Mouse (Mus musculus): ENCODE measurements at regions not wholly inside any gene's neighbourhood (a gene's known extent, or its start where the extent isn't known, plus 50 kb on each side); places are given as distances from the start of the nearest gene placed in this dataset.
"Not testable (repeated sequence)": the region's sequence is repeated elsewhere in the genome, so short reads cannot be mapped to it uniquely, and the experiment has no call there.

DNA sequence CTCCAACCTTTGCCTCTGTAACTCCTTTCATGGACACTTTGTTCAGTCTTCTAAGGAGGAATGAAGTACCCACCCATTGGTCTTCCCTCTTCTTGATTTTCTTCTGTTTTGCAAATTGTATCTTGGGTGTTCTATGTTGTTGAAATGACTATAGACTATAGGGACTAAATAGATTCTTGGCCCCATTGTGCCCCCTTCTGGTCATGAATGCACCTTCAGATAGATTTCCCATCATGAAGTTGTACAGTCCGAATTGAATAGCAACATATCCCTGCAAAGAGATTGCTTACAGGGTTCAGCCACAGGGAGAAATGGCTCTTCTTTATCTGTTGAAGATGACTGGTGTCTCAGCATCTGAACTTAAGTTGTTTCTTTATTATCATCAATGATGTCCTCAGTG lies 817.6 kb upstream of the Zfp386 start:
- H3K4me1 ChIP-seq = no peaks in the 10 kb centered on the region
- H3K9me3 ChIP-seq (replicated peaks) = peaks cover 18% of the 10 kb centered on the region; the same call in 1 of the 2 replicates
- no peaks in the 10 kb centered on the region for H3K36me3 ChIP-seq
- no peak for ATAC-seq (replicated peaks; ENCODE audit: low FRiP score)
- H3K27me3 ChIP-seq = no peaks in the 10 kb centered on the region
- H3K4me3 ChIP-seq (replicated peaks) = no peak overlapping the region
- H3K4me2 ChIP-seq = no peak overlapping the region
- 61% methylated on average over 1 of the region's 1 CpGs for WGBS
- H3K27ac ChIP-seq = no peak overlapping the region
- H3K9ac ChIP-seq = no peak overlapping the region

DNA sequence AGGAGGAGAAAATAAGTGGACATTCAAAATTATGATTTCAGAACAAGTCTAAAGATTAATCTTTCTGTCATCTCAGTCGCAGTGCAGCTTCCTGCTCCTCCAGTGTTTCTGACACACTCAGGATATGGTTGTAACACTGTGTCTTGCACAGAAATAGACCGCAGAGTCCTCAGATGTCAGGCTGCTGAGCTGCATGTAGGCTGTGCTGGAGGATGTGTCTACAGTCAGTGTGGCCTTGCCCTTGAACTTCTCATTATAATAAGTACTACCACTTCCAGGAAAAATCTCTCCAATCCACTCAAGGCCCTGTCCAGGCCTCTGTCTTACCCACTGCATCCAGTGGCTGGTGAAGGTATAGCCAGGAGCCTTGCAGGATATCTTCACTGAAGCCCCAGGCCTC lies 804.9 kb upstream of the Zfp386 start:
- H3K4me3 ChIP-seq (replicated peaks); H3K4me2 ChIP-seq; H3K36me3 ChIP-seq; H3K27me3 ChIP-seq; H3K4me1 ChIP-seq; ATAC-seq (replicated peaks; ENCODE audit: low FRiP score); H3K27ac ChIP-seq; H3K9me3 ChIP-seq (replicated peaks); H3K9ac ChIP-seq: not testable (repeated sequence)
- 78% methylated on average over 2 of the region's 2 CpGs for WGBS

DNA sequence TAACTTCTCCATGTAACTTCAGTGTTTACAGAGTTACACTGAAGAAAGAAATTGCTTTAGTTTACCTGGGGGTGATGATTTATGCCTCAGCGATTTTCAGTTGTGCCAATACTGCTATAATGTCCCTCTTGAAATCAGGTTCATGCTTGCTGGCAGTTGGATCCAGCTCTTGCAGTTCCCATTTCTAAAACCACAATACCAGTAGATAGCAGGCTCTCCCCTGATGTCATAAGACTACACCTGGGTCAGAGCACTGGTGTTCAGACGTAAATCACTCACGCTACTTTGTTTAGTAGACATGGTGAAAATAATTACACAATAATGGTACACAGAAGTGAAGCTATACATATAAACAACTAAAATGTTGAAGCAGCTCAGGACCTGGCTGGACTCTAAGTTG lies 800.2 kb upstream of the Zfp386 start:
- not testable (repeated sequence) for H3K27ac ChIP-seq; H3K9me3 ChIP-seq (replicated peaks); H3K27me3 ChIP-seq; H3K36me3 ChIP-seq; H3K4me2 ChIP-seq; ATAC-seq (replicated peaks; ENCODE audit: low FRiP score); H3K9ac ChIP-seq; H3K4me1 ChIP-seq; H3K4me3 ChIP-seq (replicated peaks)
- 89% methylated on average over 3 of the region's 3 CpGs for WGBS

DNA sequence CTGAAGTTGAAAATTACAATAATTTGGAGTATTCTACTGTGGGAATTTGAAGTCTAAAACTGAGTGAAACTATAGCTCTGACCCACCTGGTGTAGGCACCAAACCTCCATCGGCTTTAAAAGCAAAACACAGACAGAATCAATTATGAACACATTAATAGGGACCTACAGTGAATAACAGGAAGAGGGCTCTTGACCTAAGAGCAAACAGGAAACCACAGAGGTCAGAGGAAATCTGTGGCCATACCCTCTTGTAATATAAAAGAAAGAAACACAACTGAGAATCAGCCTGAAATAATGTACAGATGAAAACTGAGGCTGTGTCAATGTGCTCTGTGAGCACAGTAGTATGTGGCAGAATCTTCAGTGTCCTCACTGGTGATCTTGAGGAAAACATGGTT lies 789.7 kb upstream of the Zfp386 start:
- H3K4me3 ChIP-seq (replicated peaks) = no peak overlapping the region
- no peaks in the 10 kb centered on the region for H3K4me1 ChIP-seq
- no peak overlapping the region for H3K9ac ChIP-seq
- H3K4me2 ChIP-seq = no peak overlapping the region
- H3K27me3 ChIP-seq = no peaks in the 10 kb centered on the region
- H3K9me3 ChIP-seq (replicated peaks) = peaks cover 9% of the 10 kb centered on the region; the same call in 1 of the 2 replicates
- no peaks in the 10 kb centered on the region for H3K36me3 ChIP-seq
- no peak overlapping the region for H3K27ac ChIP-seq
- no peak for ATAC-seq (replicated peaks; ENCODE audit: low FRiP score)
- 76% methylated on average over 1 of the region's 1 CpGs for WGBS

DNA sequence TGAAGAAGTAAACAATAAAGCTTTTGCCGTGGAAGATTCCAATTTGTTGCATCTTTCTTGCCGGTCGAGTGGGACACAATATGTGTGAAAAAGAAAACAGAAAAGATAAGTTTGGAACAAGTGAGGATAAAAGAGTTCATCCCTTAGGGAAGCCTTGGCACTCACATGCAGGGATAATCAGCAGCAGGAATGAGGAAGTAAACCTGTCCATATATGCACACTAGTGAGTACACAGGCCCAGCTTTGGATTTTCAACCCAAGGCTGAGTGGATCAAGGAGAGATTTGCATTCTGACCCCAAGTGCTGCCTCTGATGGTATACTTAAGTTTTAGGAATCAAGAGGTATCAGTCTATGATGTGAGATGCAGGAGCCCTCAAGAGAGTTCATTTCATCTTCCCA lies 788.8 kb upstream of the Zfp386 start:
- peaks cover 9% of the 10 kb centered on the region; the same call in 1 of the 2 replicates for H3K9me3 ChIP-seq (replicated peaks)
- no peak for ATAC-seq (replicated peaks; ENCODE audit: low FRiP score)
- WGBS = 90% methylated on average over 3 of the region's 3 CpGs
- H3K4me3 ChIP-seq (replicated peaks) = no peak overlapping the region
- H3K27ac ChIP-seq = no peak overlapping the region
- H3K4me2 ChIP-seq = no peak overlapping the region
- H3K9ac ChIP-seq = no peak overlapping the region
- H3K4me1 ChIP-seq = no peaks in the 10 kb centered on the region
- no peaks in the 10 kb centered on the region for H3K27me3 ChIP-seq
- no peaks in the 10 kb centered on the region for H3K36me3 ChIP-seq

DNA sequence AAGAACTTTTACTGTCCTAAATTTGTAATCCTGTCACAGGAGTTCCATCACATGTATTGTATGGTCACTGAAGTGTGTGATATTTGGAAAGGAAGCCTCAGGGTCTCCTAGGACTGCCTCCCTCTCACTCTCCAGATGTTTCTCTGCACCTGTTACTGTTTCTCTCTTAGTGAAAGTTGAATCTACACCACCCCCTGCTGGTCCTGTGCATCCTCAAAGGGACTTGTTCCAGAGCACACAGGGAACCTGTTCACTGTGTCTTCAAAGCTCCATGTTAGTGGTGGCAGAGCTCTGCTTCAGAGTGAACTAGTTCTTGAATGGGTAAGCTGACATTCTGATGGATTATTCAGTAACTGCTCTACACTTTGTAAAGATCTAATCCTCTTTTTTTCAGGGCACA lies 785.1 kb upstream of the Zfp386 start:
- not testable (repeated sequence) for H3K9ac ChIP-seq; H3K27ac ChIP-seq; H3K36me3 ChIP-seq; H3K4me1 ChIP-seq; H3K27me3 ChIP-seq; H3K9me3 ChIP-seq (replicated peaks); ATAC-seq (replicated peaks; ENCODE audit: low FRiP score); H3K4me2 ChIP-seq; H3K4me3 ChIP-seq (replicated peaks)

DNA sequence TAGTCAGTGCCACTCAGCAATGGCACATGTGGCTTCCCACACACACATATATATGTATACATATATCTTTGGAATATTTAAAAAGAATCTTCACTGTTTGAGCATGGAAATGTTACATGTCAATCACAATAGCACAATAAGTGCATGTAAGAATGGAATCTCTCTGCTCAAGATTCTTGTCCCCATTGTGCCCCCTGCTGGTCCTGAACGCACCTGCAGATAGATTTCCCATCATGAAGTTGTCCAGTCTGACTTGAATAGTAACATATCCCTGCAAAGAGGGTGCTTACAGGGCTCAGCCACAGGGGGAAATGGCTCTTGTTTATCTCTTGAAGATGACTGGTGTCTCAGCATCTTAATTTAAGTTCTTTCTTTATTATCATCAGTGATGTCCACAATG lies 770.8 kb upstream of the Zfp386 start:
- H3K9me3 ChIP-seq (replicated peaks); H3K27ac ChIP-seq; H3K27me3 ChIP-seq; H3K4me1 ChIP-seq; H3K4me2 ChIP-seq; H3K36me3 ChIP-seq; H3K9ac ChIP-seq; ATAC-seq (replicated peaks; ENCODE audit: low FRiP score); H3K4me3 ChIP-seq (replicated peaks): not testable (repeated sequence)
- WGBS = 86% methylated on average over 1 of the region's 1 CpGs

DNA sequence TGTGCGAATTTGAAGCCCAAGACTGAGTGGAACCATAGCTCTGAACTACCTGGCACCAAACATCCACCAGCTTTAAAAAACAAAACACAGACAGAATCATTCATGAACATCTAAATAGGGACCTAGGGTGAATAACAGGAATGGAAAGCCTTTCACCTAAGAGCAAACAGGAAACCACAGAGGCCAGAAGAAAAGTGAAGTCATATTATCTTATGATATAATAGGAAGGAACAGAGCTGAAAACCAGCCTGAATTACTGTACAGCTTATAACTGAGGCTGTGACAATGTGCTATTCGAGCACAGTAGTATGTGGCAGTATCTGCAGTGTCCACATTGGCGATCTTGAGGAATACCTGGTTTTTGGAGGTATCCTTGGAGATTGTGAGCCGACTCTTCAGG lies 753.8 kb upstream of the Zfp386 start:
- not testable (repeated sequence) for H3K9ac ChIP-seq; H3K27me3 ChIP-seq; H3K4me3 ChIP-seq (replicated peaks); ATAC-seq (replicated peaks; ENCODE audit: low FRiP score); H3K4me1 ChIP-seq; H3K27ac ChIP-seq; H3K9me3 ChIP-seq (replicated peaks); H3K4me2 ChIP-seq; H3K36me3 ChIP-seq
- 75% methylated on average over 4 of the region's 4 CpGs for WGBS

DNA sequence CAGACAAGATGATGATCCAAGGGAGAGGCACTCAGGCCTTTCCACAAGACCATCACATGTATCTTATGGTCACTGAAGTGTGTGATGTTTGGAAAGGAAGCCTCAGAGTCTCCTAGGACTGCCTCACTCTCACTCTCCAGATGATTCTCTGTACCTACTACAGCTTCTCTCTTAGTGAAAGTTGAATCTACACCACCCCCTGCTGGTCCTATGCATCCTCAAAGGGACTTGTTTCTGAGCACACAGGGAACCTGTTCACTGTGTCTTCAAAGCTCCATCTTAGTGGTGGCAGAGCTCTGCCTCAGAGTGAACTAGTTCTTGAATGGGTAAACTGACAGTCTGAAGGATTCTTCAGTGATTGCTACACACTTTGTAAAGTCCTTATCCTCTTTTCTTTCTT lies 749.5 kb upstream of the Zfp386 start:
- not testable (repeated sequence) for H3K36me3 ChIP-seq; H3K9ac ChIP-seq; H3K4me3 ChIP-seq (replicated peaks); H3K27me3 ChIP-seq; H3K4me2 ChIP-seq; H3K4me1 ChIP-seq; H3K9me3 ChIP-seq (replicated peaks); ATAC-seq (replicated peaks; ENCODE audit: low FRiP score); H3K27ac ChIP-seq

GRCm38 (mm10) chr12:115311956-115312355 lies 735.6 kb upstream of the Zfp386 start:
- Histone ChIP-seq H3K4me1 (no peaks in the 10 kb centered on the region), H3K4me3 (replicated peaks) (no peak overlapping the region), H3K27ac (no peak overlapping the region), H3K9ac (no peak overlapping the region), H3K4me2 (no peak overlapping the region), H3K36me3 (no peaks in the 10 kb centered on the region), H3K27me3 (no peaks in the 10 kb centered on the region), H3K9me3 (replicated peaks) (no peaks in the 10 kb centered on the region)
- no peak for ATAC-seq (replicated peaks; ENCODE audit: low FRiP score)

DNA sequence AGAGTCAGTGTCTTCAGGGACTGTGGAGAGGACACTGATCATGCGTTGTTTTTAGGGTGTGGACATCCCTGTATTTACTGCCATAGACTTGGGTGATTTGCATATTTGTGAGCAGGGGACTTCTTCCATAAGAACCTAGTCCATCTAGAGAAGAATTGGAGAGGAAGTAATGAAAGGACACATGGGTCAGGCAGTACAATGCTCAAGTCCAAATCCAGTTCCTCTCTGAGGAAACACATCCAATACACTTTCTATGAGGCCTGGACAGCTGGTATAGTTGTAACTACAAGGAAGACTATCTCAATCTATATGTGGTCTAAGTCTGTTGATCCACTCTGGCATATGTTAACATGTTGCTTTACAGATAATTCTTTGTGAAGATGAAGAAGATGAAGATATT lies 734.9 kb upstream of the Zfp386 start:
- not testable (repeated sequence) for ATAC-seq (replicated peaks; ENCODE audit: low FRiP score); H3K9me3 ChIP-seq (replicated peaks); H3K27ac ChIP-seq; H3K4me3 ChIP-seq (replicated peaks); H3K27me3 ChIP-seq; H3K36me3 ChIP-seq; H3K4me1 ChIP-seq; H3K4me2 ChIP-seq; H3K9ac ChIP-seq
- whole genome bisulfite sequencing = 84% methylated on average over 1 of the region's 1 CpGs

GRCm38 (mm10) chr12:115320641-115321040 lies 726.9 kb upstream of the Zfp386 start:
- not testable (repeated sequence) for H3K4me2 ChIP-seq; H3K4me1 ChIP-seq; H3K27ac ChIP-seq; H3K27me3 ChIP-seq; H3K9me3 ChIP-seq (replicated peaks); H3K36me3 ChIP-seq; H3K9ac ChIP-seq; ATAC-seq (replicated peaks; ENCODE audit: low FRiP score); H3K4me3 ChIP-seq (replicated peaks)

GRCm38 (mm10) chr12:115328439-115328838 lies 719.1 kb upstream of the Zfp386 start:
- 60% methylated on average over 1 of the region's 1 CpGs for WGBS
- Histone ChIP-seq H3K9ac (no peak overlapping the region), H3K4me3 (replicated peaks) (no peak overlapping the region), H3K4me1 (no peaks in the 10 kb centered on the region), H3K4me2 (no peak overlapping the region), H3K27ac (no peak overlapping the region), H3K9me3 (replicated peaks) (peaks cover 7% of the 10 kb centered on the region), H3K36me3 (no peaks in the 10 kb centered on the region), H3K27me3 (no peaks in the 10 kb centered on the region)
- ATAC-seq (replicated peaks; ENCODE audit: low FRiP score) = no peak

DNA sequence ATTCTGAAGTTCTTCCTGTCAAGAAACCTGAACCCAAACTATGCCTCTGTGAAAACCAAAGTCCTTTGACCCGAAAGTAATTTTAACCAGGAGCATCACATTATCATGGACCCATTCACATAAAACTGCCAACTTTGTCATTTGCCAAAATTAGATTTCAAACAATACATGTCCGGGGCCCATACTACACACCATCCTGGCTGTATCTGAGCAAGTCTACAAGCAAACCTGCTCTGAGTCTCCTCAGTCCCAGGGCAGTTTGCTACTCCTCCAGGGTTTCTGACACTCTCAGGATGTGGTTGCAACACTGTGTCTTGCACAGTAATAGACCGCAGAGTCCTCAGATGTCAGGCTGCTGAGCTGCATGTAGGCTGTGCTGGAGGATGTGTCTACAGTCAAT lies 712.8 kb upstream of the Zfp386 start:
- not testable (repeated sequence) for ATAC-seq (replicated peaks; ENCODE audit: low FRiP score); H3K9ac ChIP-seq; H3K9me3 ChIP-seq (replicated peaks); H3K27me3 ChIP-seq; H3K4me1 ChIP-seq; H3K27ac ChIP-seq; H3K4me3 ChIP-seq (replicated peaks); H3K36me3 ChIP-seq; H3K4me2 ChIP-seq
- WGBS = 89% methylated on average over 3 of the region's 3 CpGs
